In the genomic region with DNA sequence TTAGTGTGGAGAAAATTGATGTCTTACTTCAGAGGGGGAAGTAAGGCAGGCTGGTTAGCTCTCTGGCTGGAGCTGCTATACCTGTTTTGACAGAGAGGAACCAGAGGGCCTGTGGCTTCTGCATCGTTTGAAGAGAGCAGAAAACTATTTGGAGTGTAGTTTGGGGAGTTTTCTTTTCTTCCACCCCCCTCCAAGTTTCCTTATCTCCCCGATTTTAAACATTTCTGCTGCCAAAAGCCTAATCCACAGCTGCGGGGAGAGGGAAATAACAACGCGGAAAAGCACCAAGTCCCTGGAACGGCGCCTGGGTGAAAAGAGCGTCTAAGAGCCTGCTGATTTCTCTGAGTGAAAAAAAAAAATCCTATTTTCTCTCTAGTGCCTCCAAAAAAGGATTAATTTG, we compare ENCODE assay signal across 15 mouse cellular contexts.
DNase-seq lines count a peak whose midpoint lies in the region; ATAC-seq lines count a peak whose summit lies in the region.
"Had no signal": no experiment of that assay in that cellular context is flagged by ENCODE, and none has a peak within 500 bp of the region (broad histone marks: within the 10 kb centered on the region; RNA-seq: fewer than 3 reads in every experiment).

No protein-coding gene starts in this region.

- peak; percentile 54; the same call in 1 of the 2 replicates for ATAC-seq in lung, embryonic 16.5 days (ENCODE audit: low read depth)
- ATAC-seq: forebrain, embryonic 15.5 days had no signal

- peak overlapping the region; percentile 5; the same call in 1 of the 2 replicates for H3K27ac ChIP-seq in lung, embryonic 16.5 days (ENCODE audit: low read length)
- H3K27ac ChIP-seq: forebrain, embryonic 15.5 days; kidney, embryonic 15.5 days; liver, embryonic 13.5 days had no signal

- H3K9ac ChIP-seq in lung, embryonic 16.5 days (ENCODE audit: low read length), result no peak overlapping the region
- H3K9ac ChIP-seq: forebrain, embryonic 15.5 days; kidney, embryonic 15.5 days; liver, embryonic 13.5 days had no signal

- no peak overlapping the region for H3K4me3 ChIP-seq in lung, embryonic 16.5 days (ENCODE audit: low read length)
- H3K4me3 ChIP-seq: forebrain, embryonic 15.5 days; kidney, embryonic 15.5 days; liver, embryonic 13.5 days had no signal

- no peaks in the 10 kb centered on the region for H3K9me3 ChIP-seq in lung, embryonic 16.5 days (ENCODE audit: control insufficient read depth, low read length)
- H3K9me3 ChIP-seq: forebrain, embryonic 15.5 days; kidney, embryonic 15.5 days; liver, embryonic 13.5 days had no signal

- intact Hi-C loops in heart, postnatal 25 days (cut with DNase I), result no loop called here
- intact Hi-C loops in left cerebral cortex, postnatal 36 days (cut with DNase I), result no loop called here

- H3K36me3 ChIP-seq in lung, embryonic 16.5 days (ENCODE audit: control insufficient read depth, insufficient read depth, low read length), result no peaks in the 10 kb centered on the region
- H3K36me3 ChIP-seq: forebrain, embryonic 15.5 days; kidney, embryonic 15.5 days; liver, embryonic 13.5 days had no signal

- H3K27me3 ChIP-seq in lung, embryonic 16.5 days (ENCODE audit: control insufficient read depth, insufficient read depth, low read depth, low read length), result no peaks in the 10 kb centered on the region
- H3K27me3 ChIP-seq: forebrain, embryonic 15.5 days; kidney, embryonic 15.5 days; liver, embryonic 13.5 days had no signal

- 10% methylated on average over 8 of the region's 8 CpGs for WGBS in lung, embryonic 16.5 days

- H3K4me2 ChIP-seq in lung, embryonic 16.5 days (ENCODE audit: low read depth, low read length), result peak overlapping the region; percentile 14; the same call in 1 of the 2 replicates
- H3K4me2 ChIP-seq: forebrain, embryonic 15.5 days; kidney, embryonic 15.5 days; liver, embryonic 13.5 days had no signal

- peaks cover 14% of the 10 kb centered on the region for H3K4me1 ChIP-seq in lung, embryonic 16.5 days (replicated peaks; ENCODE audit: control insufficient read depth, insufficient read depth, low read length)
- H3K4me1 ChIP-seq: forebrain, embryonic 15.5 days; liver, embryonic 13.5 days had no signal

- peak; percentile 92 for DNase-seq in heart, adult 11 months
- DNase-seq in heart, postnatal 25 days (ENCODE audit: low spot score), result no peak
- peak; percentile 41 for DNase-seq in urinary bladder, postnatal 14 days (ENCODE audit: low spot score)
- no peak for DNase-seq in urinary bladder, adult 2 months (ENCODE audit: low spot score)
- DNase-seq in left cerebral cortex, postnatal 36 days (ENCODE audit: low spot score in 2 of 2), result no peak
- DNase-seq in adrenal gland, adult 8-10 months, result no peak
- DNase-seq in adrenal gland, postnatal 10 days, result no peak
- DNase-seq: adrenal gland, adult 2 months; cerebellum, postnatal 36 days; gastrocnemius, postnatal 10 days; liver, embryonic 13.5 days; thymus, postnatal 4 days had no signal

Comparison
In these comparisons a context has a peak if more than half of its experiments do, and no peak if none do; other contexts are left out.
1. DNase-seq: peak in heart, adult 11 months (single experiment) and urinary bladder, postnatal 14 days (single experiment); none in heart, postnatal 25 days (single experiment), urinary bladder, adult 2 months (single experiment), left cerebral cortex, postnatal 36 days (0 of 2), adrenal gland, adult 8-10 months (single experiment) and adrenal gland, postnatal 10 days (single experiment).